Mouse (Mus musculus): ENCODE results near the gene Tas1r1.

- TF ChIP-seq POLR2A (IDR thresholded peaks at IDR 0.05; ENCODE audit: borderline replicate concordance, insufficient read depth, low read length) (no peak), CTCF (IDR thresholded peaks at IDR 0.05; ENCODE audit: borderline replicate concordance, insufficient read depth, low read depth, low read length) (no peak)
Measured at GRCm38 (mm10) chr4:152010707-152011134, 27.6 kb downstream of the Tas1r1 start.
